Mouse (Mus musculus) limb, embryonic 11.5 days (tissue): ENCODE measurements around the gene Nlgn2. TPM values are rescaled to one million over a fixed set of nuclear protein-coding genes. Genes with fewer than 3 reads are reported as not detected.

Experiments used
- ATAC-seq: fragments of 200-750 bp; cut with Nextera tagmentation; 2 replicates; pipeline ENCODE4 v1.8.0; 2017; ENCODE audit warnings: low read depth; ENCODE audit not compliant: insufficient number of reproducible peaks, low FRiP score, low TSS enrichment
- DNase-seq: peaks from one replicate; pipeline ENCODE4 v3.0.0-alpha.2; 2015; ENCODE audit warnings: low spot score
- H3K27ac ChIP-seq: fragments of 300-500 bp; sonication (generic); replicated peaks from 2 replicates; pipeline ENCODE4 v1.5.1; 2014; ENCODE audit warnings: low read depth, mild to moderate bottlenecking, low read length
- H3K27me3 ChIP-seq: fragments of 300-500 bp; sonication (generic); 2 replicates; pipeline ENCODE4 v1.6.1; 2014; ENCODE audit warnings: mild to moderate bottlenecking, low read length, mixed read lengths; ENCODE audit not compliant: control insufficient read depth, insufficient read depth
- H3K36me3 ChIP-seq: fragments of 300-500 bp; sonication (generic); 2 replicates; pipeline ENCODE4 v1.6.1; 2014; ENCODE audit warnings: mild to moderate bottlenecking, low read length, moderate library complexity, mixed read lengths; ENCODE audit not compliant: control insufficient read depth, insufficient read depth
- H3K4me1 ChIP-seq: fragments of 300-500 bp; sonication (generic); 2 replicates; pipeline ENCODE4 v1.6.1; 2014; ENCODE audit warnings: low read length, mixed read lengths; ENCODE audit not compliant: control insufficient read depth, insufficient read depth
- H3K4me2 ChIP-seq: fragments of 300-500 bp; sonication (generic); 2 replicates; pipeline ENCODE4 v1.6.1; 2014; ENCODE audit warnings: low read depth, mild to moderate bottlenecking, moderate library complexity; ENCODE audit not compliant: severe bottlenecking
- H3K4me3 ChIP-seq: fragments of 300-500 bp; sonication (generic); 2 replicates; pipeline ENCODE4 v1.5.1; 2014; ENCODE audit warnings: low read depth, low read length
- H3K9ac ChIP-seq: fragments of 300-500 bp; sonication (generic); 2 replicates; pipeline ENCODE4 v1.6.1; 2014; ENCODE audit warnings: mild to moderate bottlenecking, low read length
- H3K9me3 ChIP-seq: fragments of 300-500 bp; sonication (generic); 2 replicates; pipeline ENCODE4 v1.6.1; 2016; ENCODE audit warnings: low read length; ENCODE audit not compliant: control insufficient read depth
- WGBS: fragments of 180-500 bp; shearing (Covaris S2); extraction: QIAGEN DNeasy Blood & Tissue Kit; methylation state at CpG from one replicate; pipeline ENCODE4 v1.1.7; 2014; 5-methylcytosine and 5-hydroxymethylcytosine counted together
- polyA plus RNA-seq: library from polyadenylated mRNA; unstranded; fragments of >200 nt; fragmentation: Nextera tagmentation; extraction: Ambion mirVana; gene quantifications from 2 replicates; pipeline ENCODE4 v1.2.1, GENCODE M21; 2014

Gene Nlgn2
- polyA plus RNA-seq, 1 experiment from 2014 or later, result 5.8 TPM

DNA sequence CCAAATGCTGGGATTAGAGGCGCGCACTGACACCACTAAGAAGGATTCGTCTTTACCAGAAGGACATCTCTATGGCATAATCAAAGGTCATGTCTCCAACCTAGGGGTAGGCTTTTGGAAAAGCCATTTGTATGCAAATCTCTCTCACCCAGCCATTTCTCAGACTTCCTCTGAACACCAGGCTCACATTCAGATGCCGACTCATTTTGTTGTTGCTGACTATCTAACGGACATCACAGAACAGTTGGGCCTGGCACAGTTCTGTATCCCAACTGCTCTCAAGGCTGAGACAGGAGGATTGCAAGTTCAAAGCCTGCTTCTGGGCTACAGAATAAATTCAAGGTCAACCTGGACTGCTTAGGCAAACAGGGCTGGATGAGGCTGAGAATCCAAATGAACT is 50.3 kb downstream of the Nlgn2 start:
- Histone ChIP-seq H3K27ac (no peak overlapping the region), H3K9me3 (no peaks in the 10 kb centered on the region), H3K36me3 (no peaks in the 10 kb centered on the region), H3K9ac (no peak overlapping the region), H3K4me3 (no peak overlapping the region), H3K4me2 (no peak overlapping the region), H3K4me1 (no peaks in the 10 kb centered on the region), H3K27me3 (no peaks in the 10 kb centered on the region)
- WGBS, result 92% methylated on average over 5 of the region's 5 CpGs
- DNase-seq (no peak), ATAC-seq (no peak)

DNA sequence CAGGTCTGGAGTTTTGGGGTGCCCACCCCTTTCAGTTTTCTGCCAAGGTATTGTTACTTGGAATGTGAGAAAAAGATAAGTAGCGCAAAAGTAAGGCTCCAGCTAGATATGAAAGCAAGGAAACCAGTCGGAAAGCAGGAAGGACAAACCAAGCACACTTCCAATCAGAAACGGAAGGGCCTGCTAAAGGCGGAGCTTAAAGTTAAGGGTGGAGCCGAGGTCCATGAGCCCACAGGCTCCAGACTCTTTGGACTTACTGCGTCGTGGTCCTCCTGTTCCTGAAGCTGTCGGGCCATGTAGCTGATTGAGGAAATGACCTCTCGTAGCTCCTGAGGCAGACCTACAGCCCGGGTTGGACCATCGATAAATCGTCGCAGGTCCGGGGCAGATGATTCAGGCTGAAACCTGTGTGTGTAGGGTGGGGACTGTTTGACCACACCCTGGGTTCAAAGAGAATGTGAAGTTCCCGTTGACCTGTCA is 52.8 kb downstream of the Nlgn2 start:
- 37% methylated on average over 15 of the region's 15 CpGs for WGBS
- H3K9ac ChIP-seq, result no peak overlapping the region
- H3K4me2 ChIP-seq, result no peak overlapping the region
- ATAC-seq, result no peak
- H3K27ac ChIP-seq, result no peak overlapping the region
- H3K27me3 ChIP-seq, result no peaks in the 10 kb centered on the region
- no peaks in the 10 kb centered on the region for H3K4me1 ChIP-seq
- H3K9me3 ChIP-seq, result no peaks in the 10 kb centered on the region
- H3K36me3 ChIP-seq, result no peaks in the 10 kb centered on the region
- H3K4me3 ChIP-seq, result no peak overlapping the region
- DNase-seq, result no peak

DNA sequence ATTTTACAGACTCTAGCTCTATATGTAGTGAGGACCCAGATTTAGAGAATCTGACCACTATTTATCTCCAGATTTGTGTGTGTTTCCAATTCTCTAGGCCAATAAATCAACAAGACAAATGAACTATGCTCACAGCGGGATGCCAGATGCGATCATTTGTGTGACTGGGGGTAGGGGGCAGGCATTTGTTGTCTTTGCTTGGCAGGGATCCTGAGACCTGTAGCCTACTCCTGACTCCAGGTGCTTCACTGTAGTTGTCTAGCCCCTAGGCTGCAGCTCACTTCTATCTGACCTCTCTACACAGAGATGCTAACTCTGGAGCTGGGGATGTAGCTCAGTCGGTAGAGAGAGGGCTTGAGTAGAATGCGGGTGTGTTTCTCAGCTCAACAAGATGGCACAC is 55.8 kb downstream of the Nlgn2 start:
- H3K4me2 ChIP-seq, result no peak overlapping the region
- H3K4me1 ChIP-seq, result no peaks in the 10 kb centered on the region
- H3K27ac ChIP-seq, result no peak overlapping the region
- ATAC-seq, result no peak
- DNase-seq, result no peak
- H3K9ac ChIP-seq, result no peak overlapping the region
- H3K4me3 ChIP-seq, result no peak overlapping the region
- no peaks in the 10 kb centered on the region for H3K36me3 ChIP-seq
- peaks cover 9% of the 10 kb centered on the region; the same call in 1 of the 2 replicates for H3K27me3 ChIP-seq
- 25% methylated on average over 4 of the region's 4 CpGs for WGBS
- no peaks in the 10 kb centered on the region for H3K9me3 ChIP-seq

DNA sequence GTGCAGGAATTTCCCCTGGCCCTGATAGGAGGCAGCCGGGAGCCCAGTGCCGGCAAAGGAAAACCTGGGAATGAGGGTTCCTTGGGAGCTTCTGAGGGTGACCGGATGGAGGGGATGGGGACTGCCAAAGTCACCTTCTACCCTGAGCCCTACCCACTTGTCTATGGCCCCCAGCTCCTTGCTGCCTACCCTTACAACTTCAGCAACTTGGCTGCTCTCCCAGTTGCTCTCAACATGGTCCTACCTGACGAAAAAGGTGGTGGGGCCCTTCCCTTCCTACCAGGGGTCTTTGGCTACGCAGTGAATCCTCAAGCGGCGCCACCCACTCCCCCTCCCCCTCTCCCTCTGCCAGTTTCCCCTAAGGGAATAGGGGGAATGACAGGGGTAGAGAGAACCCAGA is 58.6 kb downstream of the Nlgn2 start:
- Histone ChIP-seq H3K4me2 (no peak overlapping the region), H3K9me3 (no peaks in the 10 kb centered on the region), H3K9ac (no peak overlapping the region), H3K4me1 (no peaks in the 10 kb centered on the region), H3K36me3 (no peaks in the 10 kb centered on the region), H3K27me3 (peaks cover 9% of the 10 kb centered on the region; the same call in 1 of the 2 replicates), H3K27ac (no peak overlapping the region), H3K4me3 (no peak overlapping the region; the same call in 1 of the 2 replicates)
- DNase-seq (no peak), ATAC-seq (no peak)
- 33% methylated on average over 7 of the region's 7 CpGs for WGBS

DNA sequence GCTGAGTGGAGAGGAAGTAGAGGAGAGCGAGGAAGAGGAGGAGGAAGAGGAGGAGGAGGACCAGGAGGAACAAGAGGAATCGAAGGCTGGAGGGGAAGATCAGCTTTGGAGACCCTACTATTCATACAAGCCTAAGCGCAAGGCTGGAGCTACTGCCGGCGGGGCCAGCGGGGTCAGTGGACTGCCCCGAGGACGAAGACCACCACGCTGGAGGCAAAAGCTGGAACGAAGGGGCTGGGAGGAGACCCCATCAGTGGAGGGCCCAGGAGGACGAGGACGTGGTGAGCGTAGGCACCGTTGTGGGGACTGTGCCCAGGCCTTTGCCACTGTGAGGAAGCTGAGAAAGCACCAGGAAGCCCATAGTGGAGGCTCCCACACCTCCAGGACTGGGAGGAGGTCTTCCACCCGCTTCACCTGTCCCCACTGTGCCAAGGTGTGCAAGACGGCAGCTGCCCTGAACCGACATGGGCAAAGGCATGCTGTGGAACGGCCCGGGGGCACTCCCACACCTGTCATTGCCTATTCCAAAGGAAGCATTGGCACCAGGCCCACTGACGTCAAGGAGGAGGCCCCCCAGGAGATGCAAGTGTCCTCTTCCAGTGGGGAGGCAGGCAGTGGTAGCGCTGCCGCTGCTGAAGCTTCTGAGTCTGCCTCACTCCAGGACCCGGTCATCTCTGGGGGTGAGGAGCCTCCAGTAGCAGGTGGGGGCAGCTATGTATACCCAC is 59.2 kb downstream of the Nlgn2 start:
- 68% methylated on average over 23 of the region's 23 CpGs for WGBS
- H3K27ac ChIP-seq, result no peak overlapping the region
- no peak for DNase-seq

DNA sequence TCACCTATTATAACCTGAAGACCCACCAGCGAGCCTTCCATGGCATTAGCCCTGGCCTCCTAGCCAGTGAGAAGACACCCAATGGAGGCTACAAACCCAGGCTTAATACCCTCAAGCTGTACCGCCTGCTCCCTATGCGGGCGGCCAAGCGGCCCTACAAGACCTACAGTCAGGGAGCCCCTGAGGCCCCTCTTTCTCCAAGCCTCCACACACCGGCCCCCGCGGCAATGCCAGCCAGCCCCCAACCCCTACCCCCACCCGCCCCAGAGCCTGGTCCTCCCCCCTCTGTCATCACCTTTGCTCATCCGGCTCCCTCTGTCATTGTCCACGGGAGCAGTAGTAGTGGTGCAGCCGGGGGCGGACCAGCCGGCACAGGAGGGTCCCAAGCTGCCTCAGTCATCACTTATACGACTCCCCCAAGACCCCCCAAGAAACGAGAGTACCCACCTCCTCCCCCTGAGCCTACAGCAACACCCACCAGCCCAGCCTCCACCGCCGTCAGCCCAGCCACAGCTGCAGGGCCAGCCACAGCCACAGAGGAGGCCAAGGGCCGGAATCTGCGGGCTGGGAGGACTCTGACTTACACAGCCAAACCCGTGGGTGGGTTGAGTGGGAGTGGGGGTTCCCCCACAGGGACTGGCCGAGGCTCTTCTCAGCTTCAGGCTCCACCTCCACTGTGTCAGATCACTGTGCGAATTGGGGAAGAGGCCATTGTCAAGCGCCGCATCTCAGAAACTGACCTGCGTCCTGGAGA is 59.9 kb downstream of the Nlgn2 start:
- Histone ChIP-seq H3K27me3 (peaks cover 9% of the 10 kb centered on the region; the same call in 1 of the 2 replicates), H3K36me3 (no peaks in the 10 kb centered on the region), H3K27ac (no peak overlapping the region), H3K9ac (no peak overlapping the region), H3K4me2 (no peak overlapping the region), H3K4me1 (no peaks in the 10 kb centered on the region), H3K9me3 (no peaks in the 10 kb centered on the region), H3K4me3 (no peak overlapping the region)
- WGBS, result 66% methylated on average over 26 of the region's 26 CpGs
- ATAC-seq, result no peak
- no peak for DNase-seq

More for the DNA sequence above, 59.2 kb downstream of the Nlgn2 start:
- no peak for ATAC-seq
- no peak overlapping the region for H3K4me2 ChIP-seq
- H3K9me3 ChIP-seq, result no peaks in the 10 kb centered on the region
- no peak overlapping the region for H3K9ac ChIP-seq
- H3K4me3 ChIP-seq, result no peak overlapping the region
- no peaks in the 10 kb centered on the region for H3K36me3 ChIP-seq
- H3K27me3 ChIP-seq, result peaks cover 9% of the 10 kb centered on the region; the same call in 1 of the 2 replicates
- H3K4me1 ChIP-seq, result no peaks in the 10 kb centered on the region

DNA sequence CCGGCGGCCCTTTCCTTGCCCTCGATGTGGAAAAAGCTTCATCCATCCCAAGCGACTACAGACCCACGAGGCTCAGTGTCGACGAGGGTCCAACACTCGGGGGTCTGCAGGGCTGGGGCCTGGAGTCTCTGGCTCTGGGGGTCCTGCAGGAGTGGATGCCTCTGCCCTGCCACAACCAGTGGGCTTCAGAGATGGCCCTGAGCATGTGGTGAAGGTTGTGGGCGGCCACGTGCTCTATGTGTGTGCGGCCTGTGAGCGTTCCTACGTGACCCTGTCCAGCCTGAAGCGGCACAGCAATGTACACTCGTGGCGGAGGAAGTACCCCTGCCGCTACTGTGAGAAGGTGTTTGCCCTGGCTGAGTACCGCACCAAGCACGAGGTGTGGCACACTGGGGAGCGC is 61.1 kb downstream of the Nlgn2 start:
- WGBS, result 78% methylated on average over 20 of the region's 20 CpGs
- H3K36me3 ChIP-seq, result no peaks in the 10 kb centered on the region
- H3K9me3 ChIP-seq, result no peaks in the 10 kb centered on the region
- H3K4me3 ChIP-seq, result no peak overlapping the region
- no peaks in the 10 kb centered on the region for H3K4me1 ChIP-seq
- ATAC-seq, result no peak
- H3K27ac ChIP-seq, result no peak overlapping the region
- DNase-seq, result no peak
- no peak overlapping the region for H3K4me2 ChIP-seq
- H3K9ac ChIP-seq, result no peak overlapping the region
- peaks cover 9% of the 10 kb centered on the region; the same call in 1 of the 2 replicates for H3K27me3 ChIP-seq

DNA sequence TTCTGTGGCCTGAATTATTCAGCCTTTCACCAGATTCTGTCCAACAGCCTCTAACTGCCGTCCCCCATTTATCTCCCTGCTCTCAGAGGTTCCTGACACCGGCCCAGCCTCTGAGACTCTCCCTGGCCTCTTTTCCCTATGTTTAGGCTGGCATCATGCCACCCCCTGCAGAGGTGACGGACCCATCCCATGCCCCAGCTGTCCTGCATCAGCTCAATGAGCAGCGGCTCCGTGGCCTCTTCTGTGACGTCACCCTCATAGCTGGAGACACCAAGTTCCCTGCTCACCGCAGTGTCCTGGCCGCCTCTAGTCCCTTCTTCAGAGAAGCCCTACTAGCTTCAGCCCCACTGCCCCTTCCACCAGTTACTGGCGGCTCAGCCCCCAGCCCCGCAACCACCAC is 61.9 kb downstream of the Nlgn2 start:
- 64% methylated on average over 10 of the region's 10 CpGs for WGBS
- Histone ChIP-seq H3K27ac (no peak overlapping the region), H3K4me1 (no peaks in the 10 kb centered on the region), H3K9me3 (no peaks in the 10 kb centered on the region), H3K9ac (no peak overlapping the region), H3K36me3 (no peaks in the 10 kb centered on the region), H3K27me3 (peaks cover 9% of the 10 kb centered on the region; the same call in 1 of the 2 replicates), H3K4me2 (no peak overlapping the region), H3K4me3 (no peak overlapping the region)
- ATAC-seq (no peak), DNase-seq (no peak)
